Mouse (Mus musculus) lung, postnatal 25 days (tissue): ENCODE data around the gene Sec14l2.
"Not testable (repeated sequence)": the region's sequence is repeated elsewhere in the genome, so short reads cannot be mapped to it uniquely, and the experiment has no call there.

ENCODE experiments used
- DNase-seq: peaks from one replicate; pipeline ENCODE4 v3.0.0; 2022; ENCODE audit warnings: low spot score

Sec14l2 gene

DNA sequence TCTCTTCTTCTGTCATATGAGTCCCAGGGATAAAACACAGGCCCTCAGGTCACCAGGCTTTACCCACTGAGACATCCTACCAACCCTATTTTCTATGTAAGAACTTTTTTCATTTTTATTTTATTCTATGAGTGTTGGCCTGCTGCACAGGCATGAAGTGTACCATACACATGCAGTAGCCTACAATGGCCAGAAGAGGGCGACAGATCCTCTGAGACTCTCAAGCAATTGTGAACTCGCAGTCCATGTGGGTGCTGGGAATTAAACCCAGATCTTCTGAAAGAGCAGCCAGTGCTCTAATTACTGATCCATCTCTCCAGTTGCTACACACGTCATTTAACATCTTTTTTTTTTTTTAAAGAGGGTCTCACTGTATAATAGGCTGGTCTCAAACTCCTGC lies 10.2 kb upstream of the Sec14l2 start:
- DNase-seq = no peak

- DNase-seq = not testable (repeated sequence)
These were observed 5.2 kb upstream of the Sec14l2 start for GRCm38 (mm10) chr11:4128461-4128860.

DNA sequence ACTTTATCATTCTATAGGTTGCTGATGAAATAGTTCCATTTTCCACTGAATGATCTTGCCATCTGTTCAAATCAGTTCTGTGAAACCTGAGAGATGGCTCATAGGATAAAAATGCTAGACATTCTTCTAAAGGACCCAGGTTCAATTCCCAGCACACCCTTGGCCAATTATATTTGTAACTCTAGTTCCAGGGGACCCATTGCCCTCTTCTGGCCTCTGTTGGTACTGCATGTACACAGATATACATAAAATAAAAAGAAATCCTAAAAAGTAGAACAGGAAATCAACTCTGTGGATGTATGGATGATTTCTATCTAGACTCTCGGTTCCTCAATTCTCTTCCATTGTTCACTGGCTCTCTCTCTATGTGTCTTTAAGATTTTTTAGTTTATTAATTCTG lies 3.8 kb upstream of the Sec14l2 start:
- no peak for DNase-seq

GRCm38 (mm10) chr11:4123922-4124321 lies 707 bp upstream of the Sec14l2 start:
- peak; percentile 50 for DNase-seq

DNA sequence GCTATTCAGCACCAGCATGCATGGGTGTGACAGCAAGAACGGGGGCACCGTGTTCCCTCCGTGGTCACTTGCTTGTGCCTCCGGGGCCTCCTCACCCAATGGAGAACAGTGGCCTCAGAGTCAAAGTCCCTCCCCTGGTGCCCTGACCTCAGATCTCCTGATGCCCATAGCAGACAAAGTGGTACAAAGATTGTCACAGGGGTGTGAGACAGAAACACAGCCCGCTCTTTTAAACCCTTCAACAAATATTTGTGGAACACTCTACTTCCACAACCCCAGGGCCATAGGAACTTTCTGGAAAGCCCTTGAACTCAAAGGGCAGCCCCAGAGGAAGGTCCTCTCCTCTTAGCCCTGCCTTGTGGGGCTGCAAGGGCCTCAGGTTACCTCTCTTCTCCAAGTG lies 989 bp downstream of the Sec14l2 start:
- peak; percentile 52 for DNase-seq

GRCm38 (mm10) chr11:4121691-4122090 lies 1.5 kb downstream of the Sec14l2 start:
- DNase-seq = no peak

- no peak for DNase-seq
These were observed 3.6 kb downstream of the Sec14l2 start for GRCm38 (mm10) chr11:4119635-4120034.

DNA sequence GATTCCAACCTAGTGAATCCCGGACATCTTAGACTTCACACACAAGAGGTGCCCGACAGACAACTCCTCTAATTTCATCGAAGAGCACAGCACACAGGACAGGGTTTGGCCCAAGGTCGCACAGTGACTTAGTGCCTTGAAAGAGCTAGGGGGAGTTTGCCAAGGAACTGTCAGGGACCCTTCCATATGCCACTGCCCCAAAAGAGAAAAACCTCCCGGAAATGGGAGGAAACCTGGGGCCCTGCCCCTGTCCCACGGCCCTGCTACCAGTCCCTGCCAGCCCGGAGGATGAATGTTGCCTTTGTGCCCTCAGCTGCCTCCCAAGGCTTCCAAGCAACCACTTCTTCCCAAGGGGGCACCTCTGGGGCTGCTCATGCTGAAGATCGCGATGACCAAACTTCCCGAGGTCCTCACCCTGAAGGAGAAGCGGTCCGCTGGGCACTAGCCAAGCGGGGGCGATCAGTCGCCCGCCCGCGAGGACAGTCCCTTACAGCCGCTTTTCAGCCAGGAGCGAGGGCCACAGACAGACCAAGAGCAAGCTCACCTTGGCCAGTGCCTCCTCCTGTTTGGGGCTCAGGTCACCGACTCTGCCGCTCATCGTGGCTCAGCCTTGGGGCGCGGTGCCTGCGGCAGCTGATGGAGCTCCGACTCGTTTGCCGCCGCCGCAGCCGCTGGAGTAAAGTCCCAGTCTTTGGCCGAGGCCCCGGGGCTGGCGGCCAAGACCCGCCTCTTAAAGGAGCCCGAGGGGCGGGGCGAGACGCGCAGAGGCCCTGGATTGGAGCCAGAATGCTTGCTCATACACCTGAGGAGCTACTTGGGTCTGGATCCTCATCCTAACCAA lies 4.9 kb downstream of the Sec14l2 start:
- peak; percentile 83 for DNase-seq

GRCm38 (mm10) chr11:4117372-4118071 lies 5.7 kb downstream of the Sec14l2 start:
- no peak for DNase-seq

- no peak for DNase-seq
These were observed 6.6 kb downstream of the Sec14l2 start for GRCm38 (mm10) chr11:4116458-4117141.

DNA sequence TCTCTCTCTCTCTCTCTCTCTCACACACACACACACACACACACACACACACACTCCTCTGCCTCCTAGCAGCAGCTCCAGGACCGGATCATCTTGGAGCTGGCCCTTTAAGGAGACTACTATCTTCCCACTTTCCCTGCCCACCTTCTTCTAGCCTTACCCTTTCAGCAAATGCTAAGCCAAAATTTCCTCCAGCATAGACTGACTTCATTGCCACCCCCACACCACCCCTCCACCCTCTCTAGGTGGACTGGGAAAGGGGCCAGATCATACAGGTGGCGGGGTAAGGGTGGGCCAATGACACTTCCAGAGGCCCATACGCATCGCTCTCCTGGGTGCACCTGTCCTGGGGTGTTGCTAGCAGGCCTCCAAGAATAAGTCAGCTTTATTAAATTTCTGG lies 7.8 kb downstream of the Sec14l2 start:
- DNase-seq = no peak

GRCm38 (mm10) chr11:4114541-4114940 lies 8.7 kb downstream of the Sec14l2 start:
- DNase-seq = not testable (repeated sequence)

- no peak for DNase-seq
These were observed 9.2 kb downstream of the Sec14l2 start for GRCm38 (mm10) chr11:4113970-4114369.

DNA sequence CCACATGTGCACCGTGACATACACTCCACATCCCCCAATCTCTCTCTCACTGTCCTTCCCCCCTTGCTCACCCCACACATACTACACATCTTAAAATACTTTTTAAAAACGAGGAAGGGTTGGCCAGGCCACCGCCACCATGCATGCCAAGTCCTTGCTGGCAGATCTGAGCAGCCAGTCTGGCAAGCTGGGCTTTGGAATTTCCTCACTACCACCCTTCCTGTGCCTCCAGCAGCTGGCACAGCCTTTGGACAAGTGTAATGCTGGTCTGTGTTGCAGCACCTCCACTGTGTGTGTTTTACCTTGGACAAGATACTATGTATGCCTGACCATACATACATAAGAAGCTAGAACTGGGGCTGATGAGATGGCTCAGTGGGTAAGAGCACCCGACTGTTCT lies 9.7 kb downstream of the Sec14l2 start:
- no peak for DNase-seq

DNA sequence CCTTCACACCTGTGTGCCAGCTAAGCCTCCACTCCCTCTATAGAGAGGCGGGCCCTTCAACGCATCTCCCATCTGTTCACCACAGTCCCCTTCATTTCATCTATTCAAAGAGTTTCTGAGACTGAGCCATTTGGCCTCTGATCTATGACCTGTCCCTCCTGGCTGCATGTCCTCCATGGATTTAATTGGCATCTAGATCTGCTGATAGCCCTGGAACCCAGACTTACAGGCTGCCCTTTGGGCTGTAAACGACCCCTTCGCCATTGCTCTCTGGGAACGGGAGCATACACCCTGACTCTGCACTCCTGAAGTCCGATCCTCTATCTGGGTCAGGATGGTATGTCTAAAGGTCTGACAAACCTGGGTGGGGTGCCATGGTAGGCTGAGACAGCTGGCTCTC lies 10.4 kb downstream of the Sec14l2 start:
- no peak for DNase-seq

DNA sequence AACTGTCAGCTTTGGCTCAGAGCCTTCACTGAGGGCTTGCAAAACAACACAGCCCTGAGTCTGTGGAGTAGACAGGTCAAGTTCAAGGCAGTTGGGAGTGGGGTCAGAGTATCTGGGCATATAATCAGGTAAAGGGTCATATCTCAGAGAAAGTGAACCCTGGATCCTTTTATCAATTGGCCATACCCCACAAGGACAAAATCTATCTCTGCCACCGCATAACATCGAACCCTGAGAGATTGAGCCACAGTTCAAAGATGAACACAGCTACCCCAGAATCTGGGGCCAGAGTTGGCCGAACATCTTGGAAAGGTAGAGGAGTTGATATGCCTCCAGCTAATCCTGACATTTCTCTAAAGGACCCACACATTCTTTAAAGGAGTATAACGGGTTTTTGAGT lies 11.2 kb downstream of the Sec14l2 start:
- no peak for DNase-seq

GRCm38 (mm10) chr11:4108691-4109090 lies 14.5 kb downstream of the Sec14l2 start:
- DNase-seq = no peak

- not testable (repeated sequence) for DNase-seq
These were observed 15.3 kb downstream of the Sec14l2 start for GRCm38 (mm10) chr11:4107901-4108300.

DNA sequence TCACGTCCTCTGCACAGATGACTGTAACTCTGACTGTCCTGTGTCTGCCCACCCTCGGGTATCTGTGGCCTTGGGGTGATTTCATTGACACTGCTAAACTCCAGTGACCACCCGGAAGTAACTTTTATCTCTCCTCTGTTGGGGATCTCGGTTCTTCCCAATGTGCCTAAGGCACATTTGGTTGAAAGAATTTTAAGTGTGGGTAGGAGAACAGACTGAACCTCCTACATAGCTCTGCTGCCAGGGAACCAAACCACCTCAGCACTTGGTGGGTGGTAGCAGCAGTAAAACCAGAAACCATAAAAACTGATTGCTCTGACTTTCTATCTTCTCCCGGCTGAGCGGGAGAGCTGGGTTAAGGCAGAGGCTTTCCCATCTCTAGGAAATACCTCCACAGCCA lies 17.8 kb downstream of the Sec14l2 start:
- no peak for DNase-seq

DNA sequence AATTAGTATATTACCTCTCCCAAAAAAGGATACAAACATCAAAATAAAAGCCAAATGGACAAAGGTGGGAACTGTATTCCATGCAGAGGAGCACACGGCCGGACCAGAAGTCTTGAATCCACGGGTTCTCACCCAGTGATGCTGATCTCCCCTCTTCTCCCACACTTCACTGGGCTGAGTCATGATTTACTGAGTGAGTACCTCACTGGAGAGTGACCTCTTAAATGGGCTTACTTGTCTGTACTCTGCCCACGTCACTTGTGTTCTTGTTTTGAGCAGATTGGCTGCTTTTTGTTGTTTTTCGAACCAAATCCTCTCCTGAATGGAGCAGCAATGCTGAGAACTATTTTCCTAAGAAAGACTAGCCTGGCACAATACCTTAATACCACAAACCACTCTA lies 18.2 kb downstream of the Sec14l2 start:
- DNase-seq = no peak

DNA sequence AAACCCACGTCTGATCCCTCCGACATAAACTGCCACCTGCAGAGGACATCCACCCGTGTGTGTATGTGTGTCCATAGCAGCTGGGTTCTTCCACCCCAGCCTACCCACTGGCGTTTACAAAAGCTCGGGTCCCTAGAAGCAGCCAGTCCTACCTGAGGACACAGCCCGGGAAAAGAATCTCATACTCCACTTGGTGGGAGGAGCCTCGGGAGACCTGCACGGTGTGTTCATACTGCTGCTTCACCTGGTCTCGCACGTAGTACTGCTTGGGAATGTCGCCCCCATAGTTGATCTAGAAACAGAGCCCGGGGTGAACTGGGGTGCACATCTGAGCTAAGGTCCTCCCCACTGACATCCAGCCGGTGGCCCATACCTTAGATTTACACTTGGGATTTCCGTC lies 19.7 kb downstream of the Sec14l2 start:
- no peak for DNase-seq

- DNase-seq = no peak
These were observed 21.4 kb downstream of the Sec14l2 start for GRCm38 (mm10) chr11:4101851-4102250.

GRCm38 (mm10) chr11:4099447-4099846 lies 23.8 kb downstream of the Sec14l2 start:
- no peak for DNase-seq
